Mouse (Mus musculus) lung, postnatal 0 days (tissue): ENCODE data around the gene Lsg1. TPM values are rescaled to one million over a fixed set of nuclear protein-coding genes. Genes with fewer than 3 reads are reported as not detected.

Experiments used
- ATAC-seq: fragments of 200-750 bp; cut with Nextera tagmentation; 2 replicates; pipeline ENCODE4 v1.8.0; 2017; ENCODE audit warnings: moderate library complexity
- DNase-seq: peaks from one replicate; pipeline ENCODE4 v3.0.0-alpha.2; 2016; ENCODE audit warnings: low spot score
- H3K27ac ChIP-seq: fragments of 300-500 bp; sonication (generic); 2 replicates; pipeline ENCODE4 v1.5.1; 2014; ENCODE audit warnings: antibody characterized with exemption, mild to moderate bottlenecking, low read length, mixed read lengths
- H3K27me3 ChIP-seq: fragments of 300-500 bp; sonication (generic); replicated peaks from 2 replicates; pipeline ENCODE4 v1.6.1; 2014; ENCODE audit warnings: low read length, mixed read lengths; ENCODE audit not compliant: insufficient read depth
- H3K36me3 ChIP-seq: fragments of 300-500 bp; sonication (generic); 2 replicates; pipeline ENCODE4 v1.6.1; 2014; ENCODE audit warnings: low read length, mixed read lengths; ENCODE audit not compliant: insufficient read depth
- H3K4me1 ChIP-seq: fragments of 300-500 bp; sonication (generic); 2 replicates; pipeline ENCODE4 v1.6.1; 2014; ENCODE audit warnings: antibody characterized with exemption, low read depth, low read length, mixed read lengths; ENCODE audit not compliant: insufficient read depth
- H3K4me2 ChIP-seq: fragments of 300-500 bp; sonication (generic); replicated peaks from 2 replicates; pipeline ENCODE4 v1.6.1; 2014; ENCODE audit warnings: low read depth, mild to moderate bottlenecking, low read length, moderate library complexity, mixed read lengths
- H3K4me3 ChIP-seq: fragments of 300-500 bp; sonication (generic); 2 replicates; pipeline ENCODE4 v1.5.1; 2014; ENCODE audit warnings: low read depth, low read length
- H3K9ac ChIP-seq: fragments of 300-500 bp; sonication (generic); replicated peaks from 2 replicates; pipeline ENCODE4 v1.6.1; 2014; ENCODE audit warnings: low read depth, mild to moderate bottlenecking
- H3K9me3 ChIP-seq: fragments of 300-500 bp; sonication (generic); 2 replicates; pipeline ENCODE4 v1.6.1; 2016; ENCODE audit warnings: low read length, mixed read lengths
- CTCF ChIP-seq: IDR thresholded peaks from 2 replicates; pipeline ENCODE4 v1.5.1; 2016; ENCODE audit warnings: antibody characterized with exemption, mild to moderate bottlenecking
- EP300 ChIP-seq: IDR thresholded peaks from 2 replicates; pipeline ENCODE4 v1.6.1; 2016; ENCODE audit warnings: antibody characterized with exemption, mild to moderate bottlenecking, control low read depth
- WGBS: fragments of 180-500 bp; shearing (Covaris S2); extraction: QIAGEN DNeasy Blood & Tissue Kit; methylation state at CpG from one replicate; pipeline ENCODE4 v1.1.7; 2014; 5-methylcytosine and 5-hydroxymethylcytosine counted together
- polyA plus RNA-seq: library from polyadenylated mRNA; unstranded; fragments of >200 nt; fragmentation: Nextera tagmentation; extraction: Ambion mirVana; gene quantifications from 2 replicates; pipeline ENCODE4 v1.2.1, GENCODE M21; 2015

Lsg1 gene
- polyA plus RNA-seq, 1 experiment from 2014 or later = 28.2 TPM

GRCm38 (mm10) chr16:30516993-30517392 lies 70.4 kb downstream of the Lsg1 start:
- Histone ChIP-seq H3K4me3 (no peak overlapping the region), H3K27me3 (no peaks in the 10 kb centered on the region), H3K9ac (no peak overlapping the region), H3K27ac (no peak overlapping the region), H3K4me2 (no peak overlapping the region), H3K9me3 (no peaks in the 10 kb centered on the region), H3K36me3 (no peaks in the 10 kb centered on the region), H3K4me1 (peaks cover 7% of the 10 kb centered on the region; the same call in 1 of the 2 replicates)
- TF ChIP-seq EP300 (no peak), CTCF (no peak)
- no peak for DNase-seq
- ATAC-seq = no peak
- WGBS = 90% methylated on average over 9 of the region's 9 CpGs

GRCm38 (mm10) chr16:30515418-30515817 lies 72.0 kb downstream of the Lsg1 start:
- 67% methylated on average over 12 of the region's 12 CpGs for WGBS
- peaks cover 14% of the 10 kb centered on the region for H3K4me1 ChIP-seq
- no peak for DNase-seq
- no peaks in the 10 kb centered on the region for H3K9me3 ChIP-seq
- no peak overlapping the region for H3K4me3 ChIP-seq
- no peak for ATAC-seq
- no peak overlapping the region for H3K27ac ChIP-seq
- no peaks in the 10 kb centered on the region for H3K27me3 ChIP-seq
- H3K36me3 ChIP-seq = no peaks in the 10 kb centered on the region
- H3K9ac ChIP-seq = no peak overlapping the region
- TF ChIP-seq EP300 (no peak), CTCF (peak; percentile 62)
- no peak overlapping the region for H3K4me2 ChIP-seq

- peak; percentile 73 for ATAC-seq
- DNase-seq = peak; percentile 83
- WGBS = 45% methylated on average over 20 of the region's 20 CpGs
Measured at GRCm38 (mm10) chr16:30513050-30514024, 74.1 kb downstream of the Lsg1 start.

GRCm38 (mm10) chr16:30512375-30513049 lies 74.9 kb downstream of the Lsg1 start:
- peaks cover 7% of the 10 kb centered on the region; the same call in 1 of the 2 replicates for H3K4me1 ChIP-seq

More at GRCm38 (mm10) chr16:30513050-30514024, 74.1 kb downstream of the Lsg1 start:
- TF ChIP-seq CTCF = no peak
- TF ChIP-seq EP300 = 0 out of 2 replicates have a peak, but pooled peaks have one; percentile 42
- Histone ChIP-seq H3K4me2 (no peak overlapping the region), H3K36me3 (no peaks in the 10 kb centered on the region), H3K9ac (no peak overlapping the region), H3K4me3 (no peak overlapping the region), H3K9me3 (no peaks in the 10 kb centered on the region), H3K27me3 (no peaks in the 10 kb centered on the region), H3K27ac (peak overlapping the region; percentile 45), H3K4me1 (peaks cover 14% of the 10 kb centered on the region)

GRCm38 (mm10) chr16:30511563-30512340 lies 75.6 kb downstream of the Lsg1 start:
- Histone ChIP-seq H3K27ac (no peak overlapping the region), H3K4me3 (no peak overlapping the region), H3K9ac (peak overlapping the region; percentile 87; the same call in 1 of the 2 replicates), H3K27me3 (no peaks in the 10 kb centered on the region), H3K4me2 (peak overlapping the region; percentile 74; the same call in 1 of the 2 replicates), H3K4me1 (peaks cover 7% of the 10 kb centered on the region; the same call in 1 of the 2 replicates), H3K9me3 (no peaks in the 10 kb centered on the region), H3K36me3 (no peaks in the 10 kb centered on the region)
- DNase-seq (no peak), ATAC-seq (no peak)
- no peak for TF ChIP-seq EP300
- TF ChIP-seq CTCF = no peak
- WGBS = 82% methylated on average over 13 of the region's 13 CpGs

More at GRCm38 (mm10) chr16:30512375-30513049, 74.9 kb downstream of the Lsg1 start:
- 42% methylated on average over 8 of the region's 8 CpGs for WGBS
- DNase-seq = peak; percentile 74
- ATAC-seq = peak; percentile 9; the same call in 1 of the 2 replicates
- TF ChIP-seq CTCF = no peak
- TF ChIP-seq EP300 = peak; percentile 21; the same call in 1 of the 2 replicates
- Histone ChIP-seq H3K9me3 (no peaks in the 10 kb centered on the region), H3K4me3 (no peak overlapping the region), H3K9ac (no peak overlapping the region), H3K27ac (peak overlapping the region; percentile 45), H3K36me3 (no peaks in the 10 kb centered on the region), H3K4me2 (no peak overlapping the region), H3K27me3 (no peaks in the 10 kb centered on the region)
